Mouse (Mus musculus): ENCODE measurements around the gene Dnm3.

The Dnm3 gene

GRCm38 (mm10) chr1:162015247-162015862 is 462.5 kb downstream of the Dnm3 start:
- DNase-seq: no peak

GRCm38 (mm10) chr1:162013561-162013960 is 464.3 kb downstream of the Dnm3 start:
- DNase-seq: no peak

- no peak for DNase-seq
These were observed 466.1 kb downstream of the Dnm3 start for GRCm38 (mm10) chr1:162011523-162012245.

- DNase-seq: no peak
These were observed 468.7 kb downstream of the Dnm3 start for GRCm38 (mm10) chr1:162009086-162009485.

- DNase-seq: no peak
These were observed 469.2 kb downstream of the Dnm3 start for GRCm38 (mm10) chr1:162008631-162009067.

GRCm38 (mm10) chr1:162008208-162008607 is 469.6 kb downstream of the Dnm3 start:
- no peak for DNase-seq

GRCm38 (mm10) chr1:162006109-162006508 is 471.7 kb downstream of the Dnm3 start:
- no peak for DNase-seq

GRCm38 (mm10) chr1:162004821-162005770 is 472.7 kb downstream of the Dnm3 start:
- peak; percentile 22 for DNase-seq

GRCm38 (mm10) chr1:162004518-162004780 is 473.4 kb downstream of the Dnm3 start:
- no peak for DNase-seq

GRCm38 (mm10) chr1:162003729-162004517 is 473.9 kb downstream of the Dnm3 start:
- DNase-seq: no peak

GRCm38 (mm10) chr1:162001328-162001727 is 476.5 kb downstream of the Dnm3 start:
- no peak for DNase-seq

GRCm38 (mm10) chr1:161999882-162000371 is 477.9 kb downstream of the Dnm3 start:
- peak; percentile 65 for DNase-seq

- DNase-seq: no peak
These were observed 478.5 kb downstream of the Dnm3 start for GRCm38 (mm10) chr1:161999338-161999737.

- DNase-seq: no peak
These were observed 479.1 kb downstream of the Dnm3 start for GRCm38 (mm10) chr1:161998781-161999180.

GRCm38 (mm10) chr1:161992389-161992788 is 485.4 kb downstream of the Dnm3 start:
- DNase-seq: no peak

- no peak for DNase-seq
These were observed 486.0 kb downstream of the Dnm3 start for GRCm38 (mm10) chr1:161991846-161992245.

GRCm38 (mm10) chr1:161990684-161991578 is 486.9 kb downstream of the Dnm3 start:
- no peak for DNase-seq

GRCm38 (mm10) chr1:161983979-161984566 is 493.8 kb downstream of the Dnm3 start:
- DNase-seq: no peak

GRCm38 (mm10) chr1:161983451-161983850 is 494.4 kb downstream of the Dnm3 start:
- DNase-seq: no peak

GRCm38 (mm10) chr1:161980626-161981298 is 497.1 kb downstream of the Dnm3 start:
- DNase-seq: no peak

- no peak for DNase-seq
These were observed 497.8 kb downstream of the Dnm3 start for GRCm38 (mm10) chr1:161980046-161980445.

Data from right cerebral cortex, postnatal 25 days (tissue).